7 mouse cellular contexts compared by ENCODE assay signal in the genomic region with DNA sequence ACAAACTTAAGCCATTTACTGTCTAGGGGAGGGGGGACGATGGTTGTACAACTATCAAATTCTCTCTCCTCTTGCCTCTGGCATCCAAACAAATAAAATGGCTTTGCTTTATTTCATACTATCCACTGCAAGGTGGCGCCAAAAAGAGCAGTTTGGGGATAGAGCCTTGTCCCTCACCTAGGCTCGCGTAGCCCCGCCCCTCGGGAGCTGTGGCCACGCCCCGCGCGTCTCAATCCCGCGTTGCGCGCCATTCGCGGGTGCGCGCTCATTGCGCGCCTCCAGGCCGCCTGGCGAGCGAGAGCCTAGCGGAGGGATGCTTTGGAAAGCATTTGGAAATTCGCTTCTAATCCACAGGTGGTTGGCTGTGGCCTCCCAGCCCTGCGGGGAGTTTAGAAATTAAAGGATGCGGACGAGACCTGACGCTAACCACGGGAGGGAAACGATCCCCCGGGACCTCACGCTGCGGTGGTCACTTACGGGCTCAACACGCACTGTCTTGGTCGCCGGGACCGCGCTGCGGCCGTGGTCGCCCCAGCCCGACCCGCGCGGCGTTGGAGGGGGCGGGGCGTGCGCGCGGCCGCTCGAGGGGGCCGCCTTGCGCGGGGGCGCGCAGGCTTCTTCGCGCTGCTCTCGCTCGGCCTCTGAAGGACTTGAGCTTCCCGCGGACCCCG. TPM values are rescaled to one million over a fixed set of nuclear protein-coding genes. Genes with fewer than 3 reads are reported as not detected.
DNase-seq lines count a peak whose midpoint lies in the region; ATAC-seq lines count a peak whose summit lies in the region.

No protein-coding gene starts in this region.

- peaks cover 12% of the 10 kb centered on the region for H3K4me1 ChIP-seq in embryonic facial prominence, embryonic 10.5 days
- 0 out of 2 replicates have a peak, but pooled peaks cover 2% of the 10 kb centered on the region for H3K4me1 ChIP-seq in limb, embryonic 11.5 days (ENCODE audit: control insufficient read depth, insufficient read depth, low read length)
- no peaks in the 10 kb centered on the region for H3K4me1 ChIP-seq in midbrain, embryonic 14.5 days (ENCODE audit: control insufficient read depth, insufficient read depth, low read length)

- H3K27me3 ChIP-seq in embryonic facial prominence, embryonic 10.5 days (replicated peaks; ENCODE audit: low read depth, poor library complexity, severe bottlenecking), result no peaks in the 10 kb centered on the region
- no peaks in the 10 kb centered on the region for H3K27me3 ChIP-seq in limb, embryonic 11.5 days (ENCODE audit: control insufficient read depth, insufficient read depth, low read length)
- H3K27me3 ChIP-seq in midbrain, embryonic 14.5 days (ENCODE audit: control insufficient read depth, insufficient read depth, low read length), result no peaks in the 10 kb centered on the region

- DNase-seq in adrenal gland, postnatal 10 days, result peak; percentile 96
- peak; percentile 93 for DNase-seq in embryonic facial prominence, embryonic 10.5 days (ENCODE audit: low spot score)
- DNase-seq in heart, adult 11 months, result peak; percentile 99
- peak; percentile 95 for DNase-seq in kidney, adult 18-20 months
- peak; percentile 95 for DNase-seq in limb, embryonic 11.5 days (ENCODE audit: low spot score)
- peak; percentile 97 for DNase-seq in midbrain, embryonic 14.5 days
- peak; percentile 84 to 95 for DNase-seq in spleen, adult 18-20 months

- H3K4me3 ChIP-seq in embryonic facial prominence, embryonic 10.5 days, result peak overlapping the region; percentile 76
- H3K4me3 ChIP-seq in limb, embryonic 11.5 days (ENCODE audit: low read depth, low read length), result peak overlapping the region; percentile 68
- H3K4me3 ChIP-seq in midbrain, embryonic 14.5 days (replicated peaks; ENCODE audit: low read depth, low read length), result peak overlapping the region; percentile 75

- H3K9me3 ChIP-seq in embryonic facial prominence, embryonic 10.5 days, result no peaks in the 10 kb centered on the region
- H3K9me3 ChIP-seq in limb, embryonic 11.5 days (ENCODE audit: control insufficient read depth, low read length), result no peaks in the 10 kb centered on the region
- H3K9me3 ChIP-seq in midbrain, embryonic 14.5 days (ENCODE audit: control insufficient read depth, low read length), result no peaks in the 10 kb centered on the region

- H3K27ac ChIP-seq in embryonic facial prominence, embryonic 10.5 days (replicated peaks), result peak overlapping the region; percentile 96
- H3K27ac ChIP-seq in limb, embryonic 11.5 days (replicated peaks; ENCODE audit: low read depth, low read length), result peak overlapping the region; percentile 95
- H3K27ac ChIP-seq in midbrain, embryonic 14.5 days (replicated peaks; ENCODE audit: low read depth, low read length), result peak overlapping the region; percentile 86

- peak overlapping the region; percentile 79 for H3K9ac ChIP-seq in limb, embryonic 11.5 days (ENCODE audit: low read length)
- H3K9ac ChIP-seq in midbrain, embryonic 14.5 days (replicated peaks; ENCODE audit: low read length), result peak overlapping the region; percentile 58

- H3K4me2 ChIP-seq in limb, embryonic 11.5 days (ENCODE audit: low read depth, severe bottlenecking), result peak overlapping the region; percentile 41
- H3K4me2 ChIP-seq in midbrain, embryonic 14.5 days (ENCODE audit: low read length), result peak overlapping the region; percentile 42

- under 1% methylated on average over 67 of the region's 67 CpGs for WGBS in embryonic facial prominence, embryonic 10.5 days
- under 1% methylated on average over 67 of the region's 67 CpGs for WGBS in limb, embryonic 11.5 days
- under 1% methylated on average over 67 of the region's 67 CpGs for WGBS in midbrain, embryonic 14.5 days

- ATAC-seq in limb, embryonic 11.5 days (ENCODE audit: insufficient number of reproducible peaks, low FRiP score, low TSS enrichment, low read depth), result peak; percentile 80
- ATAC-seq in midbrain, embryonic 14.5 days (ENCODE audit: low FRiP score, low TSS enrichment), result peak; percentile 82

- H3K36me3 ChIP-seq in embryonic facial prominence, embryonic 10.5 days (replicated peaks), result peaks cover 15% of the 10 kb centered on the region
- H3K36me3 ChIP-seq in limb, embryonic 11.5 days (ENCODE audit: control insufficient read depth, insufficient read depth, low read length), result no peaks in the 10 kb centered on the region
- H3K36me3 ChIP-seq in midbrain, embryonic 14.5 days (ENCODE audit: control insufficient read depth, insufficient read depth, low read length), result 0 out of 2 replicates have a peak, but pooled peaks cover 5% of the 10 kb centered on the region

RNA-seq across cellular contexts. Expression of a gene that starts 0.9 kb away (rescaled TPM):
- total RNA-seq in adrenal gland, postnatal 10 days (2021), result 10 to 100 TPM in 1 of 2 experiments, 1 to 10 TPM in 1; 8.9 to 14.3 TPM
- polyA plus RNA-seq in embryonic facial prominence, embryonic 10.5 days (2016; fragmentation: Nextera tagmentation; extraction: Ambion mirVana), result 13.5 and 14.1 TPM in 2 replicates
- polyA plus RNA-seq in limb, embryonic 11.5 days (2014; fragmentation: Nextera tagmentation; extraction: Ambion mirVana), result 16.0 and 17.1 TPM in 2 replicates
- 7.6 and 7.7 TPM in 2 replicates for polyA plus RNA-seq in midbrain, embryonic 14.5 days (2014; fragmentation: Nextera tagmentation; extraction: Ambion mirVana)

RNA-seq across cellular contexts. Expression of a gene that starts 32.8 kb away (rescaled TPM):
- total RNA-seq in adrenal gland, postnatal 10 days (2021), result 10 to 100 TPM; 34.4 to 35.1 TPM
- 163 and 164 TPM in 2 replicates for polyA plus RNA-seq in embryonic facial prominence, embryonic 10.5 days (2016; fragmentation: Nextera tagmentation; extraction: Ambion mirVana)
- polyA plus RNA-seq in limb, embryonic 11.5 days (2014; fragmentation: Nextera tagmentation; extraction: Ambion mirVana), result 168 and 169 TPM in 2 replicates
- polyA plus RNA-seq in midbrain, embryonic 14.5 days (2014; fragmentation: Nextera tagmentation; extraction: Ambion mirVana), result 81.1 and 92.6 TPM in 2 replicates

Comparison
In these comparisons a context has a peak if more than half of its experiments do, and no peak if none do; other contexts are left out.
1. Peak in every context shown above with its lines: DNase-seq, ATAC-seq, H3K4me3 ChIP-seq and H3K27ac ChIP-seq.